In the genomic region with DNA sequence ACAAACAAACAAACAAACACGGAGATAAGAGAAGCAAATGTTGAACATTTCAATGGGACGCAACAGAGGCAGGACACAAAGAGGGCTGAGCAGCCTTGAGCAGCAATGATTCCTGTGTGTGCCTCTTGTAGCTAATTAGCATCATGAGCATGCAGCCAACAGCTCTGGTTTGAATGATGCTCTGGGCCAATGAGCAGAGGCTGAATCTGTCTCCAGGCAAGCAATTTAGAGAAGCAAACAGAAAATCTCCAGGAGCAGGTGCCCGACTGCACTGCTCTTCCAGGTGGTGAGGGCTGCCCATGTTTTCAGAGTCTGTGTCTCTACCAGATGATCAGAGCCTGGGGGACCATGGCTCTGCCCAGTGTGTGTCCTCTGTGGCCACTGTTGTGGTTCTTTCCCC, we compare ENCODE assay signal across 18 mouse cellular contexts.
DNase-seq lines count a peak whose midpoint lies in the region; ATAC-seq lines count a peak whose summit lies in the region.
"Had no signal": no experiment of that assay in that cellular context is flagged by ENCODE, and none has a peak within 500 bp of the region (broad histone marks: within the 10 kb centered on the region; RNA-seq: fewer than 3 reads in every experiment).

No protein-coding gene starts in this region.

- H3K9me3 ChIP-seq in neural tube, embryonic 13.5 days, result no peaks in the 10 kb centered on the region
- no peaks in the 10 kb centered on the region for H3K9me3 ChIP-seq in forebrain, embryonic 15.5 days
- H3K9me3 ChIP-seq in intestine, embryonic 15.5 days, result no peaks in the 10 kb centered on the region
- H3K9me3 ChIP-seq: embryonic facial prominence, embryonic 13.5 days; G1E; midbrain, embryonic 12.5 days had no signal

- peak overlapping the region; percentile 52; the same call in 1 of the 2 replicates for H3K27ac ChIP-seq in neural tube, embryonic 13.5 days (replicated peaks)
- no peak overlapping the region; the same call in 1 of the 2 replicates for H3K27ac ChIP-seq in forebrain, embryonic 15.5 days (replicated peaks)
- no peak overlapping the region for H3K27ac ChIP-seq in intestine, embryonic 15.5 days
- H3K27ac ChIP-seq: embryonic facial prominence, embryonic 13.5 days; liver, embryonic 14.5 days; midbrain, embryonic 12.5 days had no signal

- no peaks in the 10 kb centered on the region for H3K27me3 ChIP-seq in neural tube, embryonic 13.5 days
- no peaks in the 10 kb centered on the region for H3K27me3 ChIP-seq in forebrain, embryonic 15.5 days
- no peaks in the 10 kb centered on the region for H3K27me3 ChIP-seq in intestine, embryonic 15.5 days (replicated peaks)
- H3K27me3 ChIP-seq: embryonic facial prominence, embryonic 13.5 days; midbrain, embryonic 12.5 days had no signal

- peak; percentile 41 for ATAC-seq in frontal cortex, adult (ENCODE audit: low TSS enrichment)
- 0 out of 2 replicates have a peak, but pooled peaks have one; percentile 53 for ATAC-seq in neural tube, embryonic 13.5 days (ENCODE audit: low read depth)
- peak; percentile 88 for ATAC-seq in forebrain, embryonic 15.5 days (replicated peaks)
- ATAC-seq in CD4-positive, CD25-positive, alpha-beta regulatory T cell, adult 4 months, result no peak
- ATAC-seq in intestine, embryonic 15.5 days, result no peak
- ATAC-seq: intestine, embryonic 16.5 days had no signal

- H3K9ac ChIP-seq in neural tube, embryonic 13.5 days, result no peak overlapping the region
- no peak overlapping the region for H3K9ac ChIP-seq in forebrain, embryonic 15.5 days (replicated peaks)
- H3K9ac ChIP-seq in intestine, embryonic 15.5 days, result no peak overlapping the region
- H3K9ac ChIP-seq: embryonic facial prominence, embryonic 13.5 days; liver, embryonic 14.5 days; midbrain, embryonic 12.5 days had no signal

- DNase-seq in frontal cortex, postnatal 10 days (ENCODE audit: low spot score in 2 of 2), result no peak
- DNase-seq in neural tube, embryonic 10.5 days (ENCODE audit: extremely low spot score, low spot score), result no peak
- no peak for DNase-seq in embryo, embryonic 11 days
- DNase-seq: adrenal gland, postnatal 25 days; kidney, postnatal 14 days; layer of hippocampus, postnatal 36 days; lung, postnatal 10 days; right cerebral cortex, postnatal 14 days had no signal

- 0 out of 2 replicates have a peak, but pooled peaks cover 8% of the 10 kb centered on the region for H3K4me1 ChIP-seq in neural tube, embryonic 13.5 days (replicated peaks)
- H3K4me1 ChIP-seq in forebrain, embryonic 15.5 days, result no peaks in the 10 kb centered on the region
- 0 out of 2 replicates have a peak, but pooled peaks cover 2% of the 10 kb centered on the region for H3K4me1 ChIP-seq in intestine, embryonic 15.5 days (replicated peaks)

- WGBS in neural tube, embryonic 13.5 days, result 75% methylated on average over 3 of the region's 3 CpGs
- WGBS in forebrain, embryonic 15.5 days, result 39% methylated on average over 3 of the region's 3 CpGs
- WGBS in intestine, embryonic 15.5 days, result 84% methylated on average over 3 of the region's 3 CpGs

- no peak overlapping the region for H3K4me3 ChIP-seq in neural tube, embryonic 13.5 days
- no peak overlapping the region for H3K4me3 ChIP-seq in forebrain, embryonic 15.5 days
- H3K4me3 ChIP-seq in intestine, embryonic 15.5 days (replicated peaks), result no peak overlapping the region
- H3K4me3 ChIP-seq: embryonic facial prominence, embryonic 13.5 days; midbrain, embryonic 12.5 days had no signal

- no peak overlapping the region for H3K4me2 ChIP-seq in neural tube, embryonic 13.5 days
- no peak overlapping the region for H3K4me2 ChIP-seq in forebrain, embryonic 15.5 days (replicated peaks)
- no peak overlapping the region for H3K4me2 ChIP-seq in intestine, embryonic 15.5 days (replicated peaks)
- H3K4me2 ChIP-seq: embryonic facial prominence, embryonic 13.5 days; midbrain, embryonic 12.5 days had no signal

- no peaks in the 10 kb centered on the region for H3K36me3 ChIP-seq in neural tube, embryonic 13.5 days
- H3K36me3 ChIP-seq in forebrain, embryonic 15.5 days, result no peaks in the 10 kb centered on the region
- H3K36me3 ChIP-seq in intestine, embryonic 15.5 days, result no peaks in the 10 kb centered on the region
- H3K36me3 ChIP-seq: embryonic facial prominence, embryonic 13.5 days; G1E; midbrain, embryonic 12.5 days had no signal

Comparison
In these comparisons a context has a peak if more than half of its experiments do, and no peak if none do; other contexts are left out.
1. ATAC-seq: peak in frontal cortex, adult (single experiment), neural tube, embryonic 13.5 days (single experiment) and forebrain, embryonic 15.5 days (single experiment); none in CD4-positive, CD25-positive, alpha-beta regulatory T cell, adult 4 months (single experiment) and intestine, embryonic 15.5 days (single experiment).